Mouse (Mus musculus): ENCODE data around the gene Ppp1r12a.

Gene Ppp1r12a

DNA sequence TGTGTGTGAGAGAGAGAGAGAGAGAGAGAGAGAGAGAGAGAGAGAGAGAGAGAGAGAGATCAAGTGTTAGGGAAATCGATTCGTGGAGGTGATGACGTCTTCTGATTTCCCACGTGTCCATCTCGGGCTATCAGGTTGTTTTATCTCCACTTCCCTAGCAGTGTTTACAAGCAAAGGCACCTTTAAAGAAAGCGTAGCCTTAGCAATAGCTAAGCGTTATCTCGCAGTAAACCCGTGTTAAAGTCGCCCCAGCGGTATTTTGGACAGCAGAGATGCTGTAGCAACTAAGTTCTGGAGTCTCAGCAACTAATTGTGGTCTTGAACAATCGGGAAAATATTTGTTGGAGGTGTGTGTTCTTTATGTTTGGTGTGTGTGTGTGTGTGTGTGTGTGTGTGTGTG, 171.6 kb downstream of the Ppp1r12a start:
- no peak for ATAC-seq (ENCODE audit: low TSS enrichment)

Data from frontal cortex, adult (tissue).